Mouse (Mus musculus): Measurements from ENCODE around the gene Fig4.

DNA sequence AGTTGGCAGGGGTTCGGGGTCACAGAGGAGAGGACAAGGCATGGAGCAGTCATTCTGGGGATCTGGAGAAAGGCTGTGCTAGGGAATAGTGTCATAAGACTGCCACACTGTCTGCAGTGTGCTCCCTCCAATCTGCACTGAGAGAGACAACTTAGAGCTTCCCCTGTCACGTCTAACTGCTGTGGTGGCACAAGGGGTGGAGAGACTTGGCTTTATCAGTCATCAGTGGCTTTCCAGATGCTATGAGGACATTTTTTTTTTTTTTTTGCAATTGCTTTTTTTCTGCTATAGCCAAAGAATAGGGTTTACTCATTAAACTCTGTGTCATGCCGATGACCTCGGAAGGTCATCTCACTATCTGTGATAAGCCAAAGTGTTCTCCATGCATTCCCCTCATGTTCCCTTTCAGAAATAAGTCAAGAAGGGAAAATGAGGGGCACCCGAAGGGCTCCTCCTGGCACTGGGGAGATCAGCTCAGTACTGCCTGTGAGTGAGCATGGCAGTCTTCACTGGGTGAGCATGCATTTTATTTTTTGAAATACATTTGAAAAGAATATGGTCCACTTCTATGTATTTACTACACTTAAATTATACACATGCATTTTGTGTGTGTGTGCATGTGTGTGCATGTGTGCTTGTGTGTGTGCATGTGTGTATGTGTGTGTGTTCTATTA lies 55.1 kb downstream of the Fig4 start:
- TF ChIP-seq ZC3H11A (IDR thresholded peaks at IDR 0.05; ENCODE audit: borderline replicate concordance, low read depth, low read length) = no peak
- TF ChIP-seq ZNF384 (IDR thresholded peaks at IDR 0.05; ENCODE audit: low read depth, low read length) = no peak
- TF ChIP-seq CHD2 (IDR thresholded peaks at IDR 0.05; ENCODE audit: low read depth, low read length) = no peak
